Comparison of ENCODE assay signal across 9 mouse cellular contexts in genomic region chr12:59217331-59217730, GRCm38 (mm10). TPM values are rescaled to one million over a fixed set of nuclear protein-coding genes. Genes with fewer than 3 reads are reported as not detected.
DNase-seq lines count a peak whose midpoint lies in the region; ATAC-seq and TF ChIP-seq lines count a peak whose summit lies in the region.
"Had no signal": no experiment of that assay in that cellular context is flagged by ENCODE, and none has a peak within 500 bp of the region (broad histone marks: within the 10 kb centered on the region; RNA-seq: fewer than 3 reads in every experiment).

No protein-coding gene starts in this region.

- 0 out of 2 replicates have a peak overlapping the region, but pooled peaks have one; percentile 12 for H3K4me3 ChIP-seq in kidney, adult 2 months (ENCODE audit: insufficient read depth, low read depth, low read length)
- peak overlapping the region; percentile 99 for H3K4me3 ChIP-seq in forebrain, embryonic 16.5 days (replicated peaks; ENCODE audit: low read length)
- H3K4me3 ChIP-seq in midbrain, embryonic 13.5 days (replicated peaks): peak overlapping the region; percentile 99

- H3K4me2 ChIP-seq in forebrain, embryonic 16.5 days (ENCODE audit: low read length): peak overlapping the region; percentile 62
- H3K4me2 ChIP-seq in midbrain, embryonic 13.5 days (replicated peaks): peak overlapping the region; percentile 87

- no peak overlapping the region for H3K27ac ChIP-seq in kidney, adult 2 months (ENCODE audit: insufficient read depth, low read depth, low read length)
- H3K27ac ChIP-seq in forebrain, embryonic 16.5 days (ENCODE audit: low read length): no peak overlapping the region
- no peak overlapping the region for H3K27ac ChIP-seq in midbrain, embryonic 13.5 days

- WGBS in kidney, adult 2 months: 71% methylated on average over 3 of the region's 3 CpGs
- whole genome bisulfite sequencing in forebrain, embryonic 16.5 days: 81% methylated on average over 3 of the region's 3 CpGs
- WGBS in midbrain, embryonic 13.5 days: 78% methylated on average over 3 of the region's 3 CpGs

- H3K4me1 ChIP-seq in kidney, adult 2 months (ENCODE audit: control insufficient read depth, insufficient read depth, low read length): peaks cover 10% of the 10 kb centered on the region
- H3K4me1 ChIP-seq in forebrain, embryonic 16.5 days (replicated peaks; ENCODE audit: control insufficient read depth, insufficient read depth, low read length): peaks cover 26% of the 10 kb centered on the region
- peaks cover 36% of the 10 kb centered on the region for H3K4me1 ChIP-seq in midbrain, embryonic 13.5 days (replicated peaks)

- no peak for TF ChIP-seq POLR2A in kidney, adult 2 months (IDR thresholded peaks at IDR 0.05; ENCODE audit: low read depth, low read length)

- no peaks in the 10 kb centered on the region for H3K36me3 ChIP-seq in kidney, adult 2 months (ENCODE audit: control insufficient read depth, insufficient read depth, low read length)
- no peaks in the 10 kb centered on the region for H3K36me3 ChIP-seq in forebrain, embryonic 16.5 days (ENCODE audit: control insufficient read depth, insufficient read depth)
- H3K36me3 ChIP-seq in midbrain, embryonic 13.5 days: peaks cover 3% of the 10 kb centered on the region; the same call in 1 of the 2 replicates

- TF ChIP-seq CTCF in kidney, adult 2 months (conservative IDR thresholded peaks at IDR 0.05; ENCODE audit: insufficient read depth, insufficient read length, low read depth, low read length): no peak

- H3K9ac ChIP-seq in forebrain, embryonic 16.5 days (replicated peaks; ENCODE audit: low read depth, low read length): no peak overlapping the region
- H3K9ac ChIP-seq in midbrain, embryonic 13.5 days (replicated peaks): 0 out of 2 replicates have a peak overlapping the region, but pooled peaks have one; percentile 36

- no peak for ATAC-seq in forebrain, embryonic 16.5 days
- no peak for ATAC-seq in midbrain, embryonic 13.5 days
- ATAC-seq in granulocyte monocyte progenitor cell, adult 5-6 weeks (replicated peaks; ENCODE audit: poor library complexity, severe bottlenecking): no peak

- no peaks in the 10 kb centered on the region for H3K9me3 ChIP-seq in forebrain, embryonic 16.5 days (ENCODE audit: control insufficient read depth, low read length)
- no peaks in the 10 kb centered on the region for H3K9me3 ChIP-seq in midbrain, embryonic 13.5 days

- DNase-seq in kidney, adult 2 months: no peak
- DNase-seq in kidney, postnatal 10 days: no peak
- DNase-seq in R1 (ENCODE audit: low read depth, low spot score): peak; percentile 67
- DNase-seq in left cerebral cortex, postnatal 36 days (ENCODE audit: low spot score in 2 of 2): no peak
- DNase-seq in embryo, embryonic 11 days: no peak
- DNase-seq: right cerebral cortex, postnatal 25 days had no signal

- H3K27me3 ChIP-seq in kidney, adult 2 months (replicated peaks; ENCODE audit: control insufficient read depth, insufficient read depth, low read length): no peaks in the 10 kb centered on the region
- H3K27me3 ChIP-seq in forebrain, embryonic 16.5 days (replicated peaks; ENCODE audit: control insufficient read depth, insufficient read depth, low read length): no peaks in the 10 kb centered on the region
- no peaks in the 10 kb centered on the region for H3K27me3 ChIP-seq in midbrain, embryonic 13.5 days

- intact Hi-C loops in left cerebral cortex, postnatal 36 days (cut with DNase I): loop anchor here (10.0 kb wide), 1 partner anchor 153 kb away; the partner anchor contains the start of genes Pnn and Trappc6b

RNA-seq across cellular contexts. Expression of gene Fbxo33, which starts 2.2 kb away (rescaled TPM):
- polyA plus RNA-seq in kidney, adult 2 months (2012; rRNA removed): 9.2 and 9.8 TPM in 2 replicates
- 9.2 and 9.8 TPM in 2 replicates for polyA plus RNA-seq in forebrain, embryonic 16.5 days (2015; fragmentation: Nextera tagmentation; extraction: Ambion mirVana)
- 7.4 and 8.0 TPM in 2 replicates for polyA plus RNA-seq in midbrain, embryonic 13.5 days (2015; fragmentation: Nextera tagmentation; extraction: Ambion mirVana)
- total RNA-seq in left cerebral cortex, postnatal 36 days (2021): 10 to 100 TPM; 62.7 to 68.2 TPM
- total RNA-seq in granulocyte monocyte progenitor cell, adult 5-6 weeks (2014; fragmentation: Nextera tagmentation): 23.9 and 28.1 TPM in 2 replicates
- total RNA-seq in granulocyte monocyte progenitor cell, adult 5-6 weeks (2017): 44.7 and 49.9 TPM in 2 replicates

Comparison
In these comparisons a context has a peak if more than half of its experiments do, and no peak if none do; other contexts are left out.
1. H3K4me3 ChIP-seq: peak in every context shown above with its lines; median percentile 99 in forebrain, embryonic 16.5 days; 99 in midbrain, embryonic 13.5 days; 12 in kidney, adult 2 months.